Mouse (Mus musculus): ENCODE results near the gene Ust.

- TF ChIP-seq CTCF (IDR thresholded peaks at IDR 0.05) (peak; percentile 55), POLR2A (IDR thresholded peaks at IDR 0.05; ENCODE audit: insufficient read depth, low read depth, low read length) (no peak), EP300 (IDR thresholded peaks at IDR 0.05; ENCODE audit: insufficient read depth, low read depth, low read length) (no peak)
Measured at GRCm38 (mm10) chr10:8529173-8529572, 10.5 kb upstream of the Ust start.

Measured in heart, adult 2 months (tissue).